Mouse (Mus musculus) midbrain, embryonic 13.5 days (tissue): ENCODE data around the gene 4933434E20Rik. TPM values are rescaled to one million over a fixed set of nuclear protein-coding genes. Genes with fewer than 3 reads are reported as not detected.
A peak's percentile ranks its signal among the peaks of the same experiment; 100 is the strongest.

Experiments
- ATAC-seq: fragments of 200-750 bp; cut with Nextera tagmentation; 2 replicates; pipeline ENCODE4 v1.8.0; 2017; ENCODE audit warnings: mild to moderate bottlenecking, moderate TSS enrichment, moderate library complexity
- H3K27ac ChIP-seq: fragments of 300-500 bp; sonication (generic); 2 replicates; pipeline ENCODE4 v1.5.1; 2015; ENCODE audit warnings: inconsistent platforms, mild to moderate bottlenecking, moderate library complexity
- H3K27me3 ChIP-seq: fragments of 300-500 bp; sonication (generic); 2 replicates; pipeline ENCODE4 v1.6.1; 2015; ENCODE audit warnings: mild to moderate bottlenecking, inconsistent platforms
- H3K36me3 ChIP-seq: fragments of 300-500 bp; sonication (generic); 2 replicates; pipeline ENCODE4 v1.6.1; 2015; ENCODE audit warnings: mild to moderate bottlenecking, inconsistent platforms
- H3K4me1 ChIP-seq: fragments of 300-500 bp; sonication (generic); replicated peaks from 2 replicates; pipeline ENCODE4 v1.6.1; 2015; ENCODE audit warnings: inconsistent platforms
- H3K4me2 ChIP-seq: fragments of 300-500 bp; sonication (generic); replicated peaks from 2 replicates; pipeline ENCODE4 v1.6.1; 2015; ENCODE audit warnings: moderate library complexity, mild to moderate bottlenecking, inconsistent platforms
- H3K4me3 ChIP-seq: fragments of 300-500 bp; sonication (generic); replicated peaks from 2 replicates; pipeline ENCODE4 v1.5.1; 2015; ENCODE audit warnings: mild to moderate bottlenecking, inconsistent platforms
- H3K9ac ChIP-seq: fragments of 300-500 bp; sonication (generic); replicated peaks from 2 replicates; pipeline ENCODE4 v1.6.1; 2015; ENCODE audit warnings: mild to moderate bottlenecking, inconsistent platforms
- H3K9me3 ChIP-seq: fragments of 300-500 bp; sonication (generic); 2 replicates; pipeline ENCODE4 v1.6.1; 2016; ENCODE audit warnings: mild to moderate bottlenecking, inconsistent platforms
- WGBS: fragments of 180-500 bp; shearing (Covaris S2); methylation state at CpG from one replicate; pipeline ENCODE4 v1.1.7; 2015; 5-methylcytosine and 5-hydroxymethylcytosine counted together
- polyA plus RNA-seq: library from polyadenylated mRNA; unstranded; fragments of >200 nt; fragmentation: Nextera tagmentation; extraction: Ambion mirVana; gene quantifications from 2 replicates; pipeline ENCODE4 v1.2.1, GENCODE M21; 2015

The 4933434E20Rik gene
- polyA plus RNA-seq, 1 experiment from 2014 or later, result 241 TPM

DNA sequence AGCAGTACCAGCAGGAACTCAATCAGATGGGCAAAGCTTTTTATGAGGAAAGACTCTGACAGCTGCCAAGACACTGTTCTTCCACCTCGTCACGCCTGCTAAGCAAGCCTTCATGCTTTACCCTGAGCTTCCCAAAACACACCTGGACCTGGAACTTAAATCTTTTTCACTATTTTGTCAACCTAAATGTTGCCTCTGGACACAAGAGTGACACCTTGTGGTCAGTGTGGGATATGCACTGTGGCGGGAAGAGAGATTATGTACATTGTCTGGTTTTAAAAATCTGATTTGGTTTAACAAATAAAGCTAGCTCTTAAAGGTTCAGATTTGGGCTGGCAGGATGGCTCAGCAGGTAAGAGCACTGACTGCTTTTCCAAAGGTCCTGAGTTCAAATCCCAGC lies 14.1 kb downstream of the 4933434E20Rik start:
- no peak for ATAC-seq
- Histone ChIP-seq H3K4me1 (no peaks in the 10 kb centered on the region), H3K4me3 (no peak overlapping the region), H3K36me3 (peaks cover 38% of the 10 kb centered on the region), H3K27ac (no peak overlapping the region), H3K27me3 (no peaks in the 10 kb centered on the region), H3K9ac (no peak overlapping the region), H3K4me2 (no peak overlapping the region), H3K9me3 (no peaks in the 10 kb centered on the region)
- WGBS, result 64% methylated on average over 3 of the region's 3 CpGs

DNA sequence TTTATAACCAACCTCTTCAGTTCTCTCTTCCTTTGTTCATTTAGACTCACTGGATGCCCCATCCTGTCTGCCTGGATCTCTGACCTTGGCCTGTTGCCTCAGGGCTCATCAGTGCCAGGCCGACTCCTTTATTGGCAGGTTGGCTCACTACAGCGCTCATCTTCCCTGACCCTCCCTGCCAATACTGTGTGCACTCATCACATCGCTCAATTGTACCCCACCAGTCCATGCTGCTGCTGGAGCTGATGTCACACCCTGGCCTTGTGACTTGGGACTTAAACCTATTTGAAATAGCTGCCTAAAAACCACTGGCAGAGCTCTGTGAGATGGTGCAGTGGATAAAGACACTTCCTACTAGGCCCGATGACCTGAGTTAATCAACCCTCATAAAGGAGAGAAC lies 16.4 kb downstream of the 4933434E20Rik start:
- Histone ChIP-seq H3K27ac (no peak overlapping the region), H3K4me2 (no peak overlapping the region), H3K9me3 (no peaks in the 10 kb centered on the region), H3K36me3 (peaks cover 15% of the 10 kb centered on the region), H3K4me3 (no peak overlapping the region), H3K27me3 (no peaks in the 10 kb centered on the region), H3K4me1 (no peaks in the 10 kb centered on the region), H3K9ac (no peak overlapping the region)
- no peak for ATAC-seq
- 88% methylated on average over 4 of the region's 4 CpGs for whole genome bisulfite sequencing

DNA sequence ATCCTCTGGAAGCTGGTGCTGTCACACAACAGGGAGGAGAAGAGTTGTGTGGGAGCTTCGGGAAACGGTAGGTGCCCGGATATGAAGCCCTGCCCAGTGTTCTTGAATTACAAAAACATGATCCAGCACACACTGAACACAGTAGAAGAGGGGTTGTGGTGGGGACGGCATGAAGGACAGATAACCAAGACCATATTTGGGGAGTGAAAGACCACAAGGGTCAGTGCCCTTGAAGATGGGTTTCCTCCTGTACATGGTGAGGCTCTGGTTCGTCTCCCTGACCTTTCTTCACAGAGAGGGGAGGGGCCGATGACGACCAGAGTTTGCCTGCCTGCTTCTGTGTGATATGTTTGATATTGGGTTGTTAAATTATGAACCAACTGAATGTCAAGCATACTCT lies 18.3 kb downstream of the 4933434E20Rik start:
- H3K27me3 ChIP-seq, result no peaks in the 10 kb centered on the region
- no peak overlapping the region for H3K4me3 ChIP-seq
- H3K4me1 ChIP-seq, result no peaks in the 10 kb centered on the region
- no peak for ATAC-seq
- 86% methylated on average over 7 of the region's 7 CpGs for WGBS
- no peak overlapping the region for H3K4me2 ChIP-seq
- H3K9me3 ChIP-seq, result no peaks in the 10 kb centered on the region
- no peaks in the 10 kb centered on the region for H3K36me3 ChIP-seq
- H3K27ac ChIP-seq, result no peak overlapping the region
- H3K9ac ChIP-seq, result no peak overlapping the region

- no peak for ATAC-seq
- H3K27me3 ChIP-seq, result no peaks in the 10 kb centered on the region
- 77% methylated on average over 4 of the region's 4 CpGs for WGBS
These were observed 20.9 kb downstream of the 4933434E20Rik start, which contains the start of gene Tpm3 for GRCm38 (mm10) chr3:90072294-90072693. Gene Tpm3, plus strand, starts transcription at chr3:90072649.

GRCm38 (mm10) chr3:90076921-90077716 lies 25.7 kb downstream of the 4933434E20Rik start:
- Histone ChIP-seq H3K4me2 (no peak overlapping the region), H3K27ac (no peak overlapping the region)
- 4% methylated on average over 5 of the region's 5 CpGs for WGBS

More at GRCm38 (mm10) chr3:90072294-90072693, 20.9 kb downstream of the 4933434E20Rik start, which contains the start of gene Tpm3:
- H3K36me3 ChIP-seq, result no peaks in the 10 kb centered on the region
- no peak within 1 kb of the TSS for H3K4me2 ChIP-seq
- no peak within 1 kb of the TSS for H3K27ac ChIP-seq
- H3K4me1 ChIP-seq, result peaks cover 6% of the 10 kb centered on the region
- H3K4me3 ChIP-seq, result no peak within 1 kb of the TSS
- H3K9ac ChIP-seq, result no peak within 1 kb of the TSS
- no peaks in the 10 kb centered on the region for H3K9me3 ChIP-seq

GRCm38 (mm10) chr3:90078224-90078623 lies 26.8 kb downstream of the 4933434E20Rik start:
- H3K9me3 ChIP-seq, result no peaks in the 10 kb centered on the region
- no peaks in the 10 kb centered on the region for H3K27me3 ChIP-seq

More at GRCm38 (mm10) chr3:90076921-90077716, 25.7 kb downstream of the 4933434E20Rik start:
- Histone ChIP-seq H3K27me3 (no peaks in the 10 kb centered on the region), H3K36me3 (no peaks in the 10 kb centered on the region), H3K4me1 (peaks cover 30% of the 10 kb centered on the region), H3K4me3 (no peak overlapping the region), H3K9ac (no peak overlapping the region), H3K9me3 (no peaks in the 10 kb centered on the region)
- no peak for ATAC-seq

GRCm38 (mm10) chr3:90079133-90079762 lies 27.8 kb downstream of the 4933434E20Rik start:
- Histone ChIP-seq H3K9me3 (no peaks in the 10 kb centered on the region), H3K4me2 (peak overlapping the region; percentile 87), H3K9ac (peak overlapping the region; percentile 96), H3K4me1 (peaks cover 51% of the 10 kb centered on the region), H3K27ac (peak overlapping the region; percentile 94), H3K4me3 (peak overlapping the region; percentile 97), H3K27me3 (no peaks in the 10 kb centered on the region), H3K36me3 (no peaks in the 10 kb centered on the region)
- WGBS, result under 1% methylated on average over 33 of the region's 33 CpGs
- ATAC-seq, result peak; percentile 97

More at GRCm38 (mm10) chr3:90078224-90078623, 26.8 kb downstream of the 4933434E20Rik start:
- H3K4me3 ChIP-seq, result no peak overlapping the region
- H3K36me3 ChIP-seq, result no peaks in the 10 kb centered on the region
- ATAC-seq, result no peak
- H3K27ac ChIP-seq, result no peak overlapping the region
- H3K9ac ChIP-seq, result no peak overlapping the region
- H3K4me1 ChIP-seq, result peaks cover 41% of the 10 kb centered on the region
- 53% methylated on average over 5 of the region's 5 CpGs for WGBS
- no peak overlapping the region for H3K4me2 ChIP-seq

DNA sequence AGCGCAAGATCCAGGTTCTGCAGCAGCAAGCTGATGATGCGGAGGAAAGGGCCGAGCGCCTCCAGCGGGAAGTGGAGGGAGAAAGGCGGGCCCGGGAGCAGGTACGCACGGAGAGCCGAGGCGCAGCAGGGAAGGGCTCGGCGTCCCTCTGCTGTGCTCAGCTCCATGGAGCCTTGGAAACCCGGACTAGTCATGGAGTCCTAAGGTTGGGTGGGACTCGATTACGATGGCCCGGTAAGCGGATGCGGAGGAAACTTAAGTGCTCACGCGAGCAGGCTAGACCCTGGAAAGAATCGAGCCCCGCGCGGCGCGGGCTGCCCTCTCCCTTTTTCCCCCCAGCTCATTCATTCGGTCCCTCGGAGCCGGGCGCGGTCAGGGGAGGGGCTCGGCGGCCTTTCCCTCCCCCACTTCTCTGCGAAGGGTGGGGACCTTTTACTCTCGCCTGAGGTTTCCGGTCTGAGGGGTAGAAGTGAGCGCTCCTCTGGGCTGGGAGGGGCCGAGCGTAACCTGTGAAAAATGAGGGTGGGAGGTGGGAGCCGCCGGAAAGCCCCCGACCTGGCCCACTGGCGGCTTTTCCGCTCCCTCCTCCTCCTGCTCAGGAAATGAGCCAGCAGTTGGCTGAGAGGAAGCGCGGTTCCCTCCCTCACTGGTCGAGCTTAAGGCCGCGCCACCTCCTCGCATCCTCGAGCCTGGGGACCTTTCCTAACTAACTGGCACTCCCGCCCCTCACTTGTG lies 28.5 kb downstream of the 4933434E20Rik start:
- Histone ChIP-seq H3K27me3 (no peaks in the 10 kb centered on the region), H3K27ac (peak overlapping the region; percentile 94), H3K4me1 (peaks cover 57% of the 10 kb centered on the region), H3K9ac (peak overlapping the region; percentile 96), H3K9me3 (no peaks in the 10 kb centered on the region), H3K36me3 (no peaks in the 10 kb centered on the region), H3K4me3 (peak overlapping the region; percentile 97), H3K4me2 (peak overlapping the region; percentile 87)
- peak; percentile 78 for ATAC-seq
- WGBS, result under 1% methylated on average over 51 of the region's 53 CpGs

- 0% methylated on average over 6 of the region's 6 CpGs for WGBS
- Histone ChIP-seq H3K9ac (peak overlapping the region; percentile 96), H3K27me3 (no peaks in the 10 kb centered on the region), H3K4me2 (peak overlapping the region; percentile 87), H3K4me1 (peaks cover 57% of the 10 kb centered on the region), H3K4me3 (peak overlapping the region; percentile 97), H3K9me3 (no peaks in the 10 kb centered on the region), H3K36me3 (no peaks in the 10 kb centered on the region), H3K27ac (peak overlapping the region; percentile 94)
- no peak for ATAC-seq
These were observed 29.0 kb downstream of the 4933434E20Rik start for GRCm38 (mm10) chr3:90080498-90080863.

- Histone ChIP-seq H3K36me3 (peaks cover 4% of the 10 kb centered on the region; the same call in 1 of the 2 replicates), H3K9me3 (no peaks in the 10 kb centered on the region), H3K4me3 (peak overlapping the region; percentile 97), H3K27ac (no peak overlapping the region), H3K4me2 (peak overlapping the region; percentile 87), H3K4me1 (peaks cover 57% of the 10 kb centered on the region), H3K9ac (peak overlapping the region; percentile 41; the same call in 1 of the 2 replicates), H3K27me3 (no peaks in the 10 kb centered on the region)
- whole genome bisulfite sequencing, result 81% methylated on average over 5 of the region's 5 CpGs
- no peak for ATAC-seq
These were observed 30.2 kb downstream of the 4933434E20Rik start for GRCm38 (mm10) chr3:90081365-90082240.

- 72% methylated on average over 5 of the region's 5 CpGs for WGBS
- Histone ChIP-seq H3K4me1 (peaks cover 51% of the 10 kb centered on the region), H3K36me3 (peaks cover 17% of the 10 kb centered on the region), H3K27ac (no peak overlapping the region), H3K4me3 (no peak overlapping the region), H3K9ac (no peak overlapping the region), H3K27me3 (no peaks in the 10 kb centered on the region), H3K4me2 (peak overlapping the region; percentile 15; the same call in 1 of the 2 replicates), H3K9me3 (no peaks in the 10 kb centered on the region)
- no peak for ATAC-seq
These were observed 31.6 kb downstream of the 4933434E20Rik start for GRCm38 (mm10) chr3:90083034-90083433.
